Mouse (Mus musculus) testis, adult 2 months (tissue): ENCODE data around the gene Mob3b.

Experiments used
- CTCF ChIP-seq: fragments of 200-500 bp; IDR thresholded peaks from 2 replicates; pipeline ENCODE4 v1.5.1; 2012; ENCODE audit warnings: low read depth, mild to moderate bottlenecking, inconsistent platforms, low read length, moderate library complexity; ENCODE audit not compliant: control insufficient read depth, insufficient read depth, insufficient replicate concordance
- POLR2A ChIP-seq: fragments of 200-500 bp; IDR thresholded peaks from 2 replicates; pipeline ENCODE4 v1.6.1; 2012; ENCODE audit warnings: low read depth, mild to moderate bottlenecking, inconsistent platforms, low read length, moderate library complexity; ENCODE audit not compliant: control insufficient read depth

DNA sequence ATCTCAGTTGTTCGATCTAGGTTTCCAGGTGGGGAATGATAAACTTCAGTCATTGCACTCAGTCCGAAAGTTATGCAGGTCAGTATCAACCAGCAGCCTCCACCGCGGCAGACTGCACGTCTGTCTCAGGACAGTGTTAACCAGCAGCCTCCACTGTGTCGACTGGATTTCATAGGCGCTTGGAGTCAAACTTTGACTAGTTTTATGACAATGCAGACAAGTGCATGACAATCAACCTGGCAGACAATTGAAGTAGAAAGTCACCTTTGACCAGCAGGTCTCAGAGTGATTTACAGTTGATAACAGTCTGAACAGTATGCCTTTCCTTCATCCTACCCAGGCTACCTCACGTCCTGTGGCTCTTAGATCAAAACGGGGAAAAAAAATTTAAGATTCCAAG lies 166.6 kb downstream of the Mob3b start:
- no peak for TF ChIP-seq CTCF
- no peak for TF ChIP-seq POLR2A
